ENCODE assay signal across 17 mouse cellular contexts in genomic region chr1:89471891-89472290, GRCm38 (mm10). TPM values are rescaled to one million over a fixed set of nuclear protein-coding genes. Genes with fewer than 3 reads are reported as not detected.
A peak's percentile ranks its signal among the peaks of the same experiment; 100 is the strongest.
DNase-seq lines count a peak whose midpoint lies in the region; ATAC-seq lines count a peak whose summit lies in the region.
"Had no signal": no experiment of that assay in that cellular context is flagged by ENCODE, and none has a peak within 500 bp of the region (broad histone marks: within the 10 kb centered on the region; RNA-seq: fewer than 3 reads in every experiment).

No protein-coding gene starts in this region.

- no peak overlapping the region for H3K4me2 ChIP-seq in hindbrain, embryonic 11.5 days (replicated peaks; ENCODE audit: low read depth, low read length)
- no peak overlapping the region for H3K4me2 ChIP-seq in embryonic facial prominence, embryonic 14.5 days (ENCODE audit: low read depth, low read length)
- H3K4me2 ChIP-seq: kidney, embryonic 15.5 days; lung, embryonic 15.5 days; neural tube, embryonic 15.5 days had no signal

- H3K9me3 ChIP-seq in hindbrain, embryonic 10.5 days = no peaks in the 10 kb centered on the region
- no peaks in the 10 kb centered on the region for H3K9me3 ChIP-seq in hindbrain, embryonic 11.5 days (ENCODE audit: control insufficient read depth, low read length)
- H3K9me3 ChIP-seq in embryonic facial prominence, embryonic 14.5 days (ENCODE audit: control insufficient read depth, low read length) = no peaks in the 10 kb centered on the region
- H3K9me3 ChIP-seq: kidney, embryonic 15.5 days; lung, embryonic 15.5 days; neural tube, embryonic 15.5 days had no signal

- no peak overlapping the region for H3K4me3 ChIP-seq in hindbrain, embryonic 10.5 days
- no peak overlapping the region for H3K4me3 ChIP-seq in hindbrain, embryonic 11.5 days (ENCODE audit: low read depth, low read length)
- H3K4me3 ChIP-seq in embryonic facial prominence, embryonic 14.5 days (ENCODE audit: low read depth, low read length) = no peak overlapping the region
- H3K4me3 ChIP-seq: erythroblast, embryonic 14.5 days; kidney, embryonic 15.5 days; lung, embryonic 15.5 days; neural tube, embryonic 15.5 days had no signal

- H3K4me1 ChIP-seq in hindbrain, embryonic 10.5 days (replicated peaks) = peaks cover 79% of the 10 kb centered on the region
- H3K4me1 ChIP-seq in hindbrain, embryonic 11.5 days (replicated peaks; ENCODE audit: control insufficient read depth, insufficient read depth, low read length) = peaks cover 13% of the 10 kb centered on the region
- peaks cover 33% of the 10 kb centered on the region for H3K4me1 ChIP-seq in embryonic facial prominence, embryonic 14.5 days (ENCODE audit: control insufficient read depth, insufficient read depth, low read length)

- H3K27ac ChIP-seq in hindbrain, embryonic 10.5 days = peak overlapping the region; percentile 5; the same call in 1 of the 2 replicates
- no peak overlapping the region for H3K27ac ChIP-seq in hindbrain, embryonic 11.5 days (ENCODE audit: low read depth, low read length)
- 0 out of 2 replicates have a peak overlapping the region, but pooled peaks have one; percentile 10 for H3K27ac ChIP-seq in embryonic facial prominence, embryonic 14.5 days (replicated peaks; ENCODE audit: low read depth, low read length)
- H3K27ac ChIP-seq: kidney, embryonic 15.5 days; lung, embryonic 15.5 days; neural tube, embryonic 15.5 days had no signal

- WGBS in hindbrain, embryonic 10.5 days = 74% methylated on average over 9 of the region's 9 CpGs
- 72% methylated on average over 9 of the region's 9 CpGs for WGBS in hindbrain, embryonic 11.5 days
- 61% methylated on average over 8 of the region's 9 CpGs for WGBS in embryonic facial prominence, embryonic 14.5 days

- no peaks in the 10 kb centered on the region for H3K36me3 ChIP-seq in hindbrain, embryonic 10.5 days
- no peaks in the 10 kb centered on the region for H3K36me3 ChIP-seq in hindbrain, embryonic 11.5 days (ENCODE audit: control insufficient read depth, insufficient read depth, low read length)
- no peaks in the 10 kb centered on the region for H3K36me3 ChIP-seq in embryonic facial prominence, embryonic 14.5 days (ENCODE audit: control insufficient read depth, insufficient read depth, low read length)
- H3K36me3 ChIP-seq: kidney, embryonic 15.5 days; lung, embryonic 15.5 days; neural tube, embryonic 15.5 days had no signal

- DNase-seq in hindbrain, embryonic 10.5 days (ENCODE audit: low spot score) = no peak
- no peak for DNase-seq in hindbrain, embryonic 11.5 days (ENCODE audit: low spot score)
- DNase-seq in left cerebral cortex, adult 18-20 months (ENCODE audit: low spot score in 2 of 2) = peak; percentile 23 to 34
- DNase-seq in left cerebral cortex, postnatal 4 days = no peak
- DNase-seq in brain, adult 2 months (ENCODE audit: low read depth, low spot score) = peak; percentile 83
- DNase-seq in embryonic facial prominence, embryonic 14.5 days (ENCODE audit: low spot score) = no peak
- DNase-seq in cerebellum, adult 11 months = no peak
- DNase-seq: adrenal gland, adult 8-10 months; cerebellum, adult 8-10 months; heart, adult 11 months; retina, postnatal 1 day; thymus, postnatal 25 days had no signal

- no peak overlapping the region for H3K9ac ChIP-seq in hindbrain, embryonic 11.5 days (ENCODE audit: low read depth, low read length)
- H3K9ac ChIP-seq in embryonic facial prominence, embryonic 14.5 days (ENCODE audit: low read depth, low read length) = no peak overlapping the region
- H3K9ac ChIP-seq: kidney, embryonic 15.5 days; lung, embryonic 15.5 days; neural tube, embryonic 15.5 days had no signal

- H3K27me3 ChIP-seq in hindbrain, embryonic 10.5 days (ENCODE audit: insufficient read depth, poor library complexity, severe bottlenecking) = no peaks in the 10 kb centered on the region
- no peaks in the 10 kb centered on the region for H3K27me3 ChIP-seq in hindbrain, embryonic 11.5 days (ENCODE audit: control insufficient read depth, insufficient read depth, low read length)
- H3K27me3 ChIP-seq in embryonic facial prominence, embryonic 14.5 days (replicated peaks; ENCODE audit: control insufficient read depth, insufficient read depth, low read length) = no peaks in the 10 kb centered on the region
- H3K27me3 ChIP-seq: kidney, embryonic 15.5 days; lung, embryonic 15.5 days; neural tube, embryonic 15.5 days had no signal

- intact Hi-C loops in left cerebral cortex, postnatal 4 days (cut with DNase I) = no loop called here

- ATAC-seq in hindbrain, embryonic 11.5 days (ENCODE audit: low FRiP score) = no peak
- peak; percentile 17; the same call in 1 of the 2 replicates for ATAC-seq in embryonic facial prominence, embryonic 14.5 days (ENCODE audit: low read depth)

RNA-seq across cellular contexts. Expression of gene Agap1, which starts 17.3 kb away (rescaled TPM):
- polyA plus RNA-seq in hindbrain, embryonic 10.5 days (2016; fragmentation: Nextera tagmentation; extraction: Ambion mirVana) = 18.6 and 27.2 TPM in 2 replicates
- polyA plus RNA-seq in hindbrain, embryonic 11.5 days (2014; fragmentation: Nextera tagmentation; extraction: Ambion mirVana) = 34.7 and 41.4 TPM in 2 replicates
- total RNA-seq in left cerebral cortex, adult 18-20 months (2021) = 100 to 1,000 TPM; 224 to 253 TPM
- 100 to 1,000 TPM; 415 to 416 TPM for total RNA-seq in left cerebral cortex, postnatal 4 days (2021)
- 19.9 and 20.2 TPM in 2 replicates for polyA plus RNA-seq in embryonic facial prominence, embryonic 14.5 days (2014; fragmentation: Nextera tagmentation; extraction: Ambion mirVana)
- total RNA-seq: MEL had no signal

Comparison
In these comparisons a context has a peak if more than half of its experiments do, and no peak if none do; other contexts are left out.
1. DNase-seq: peak in left cerebral cortex, adult 18-20 months (2 of 2) and brain, adult 2 months (single experiment); none in hindbrain, embryonic 10.5 days (single experiment), hindbrain, embryonic 11.5 days (single experiment), left cerebral cortex, postnatal 4 days (single experiment), embryonic facial prominence, embryonic 14.5 days (single experiment) and cerebellum, adult 11 months (single experiment).